Mouse (Mus musculus) intestine, postnatal 0 days (tissue): ENCODE measurements around the gene Tmem8b. TPM values are rescaled to one million over a fixed set of nuclear protein-coding genes. Genes with fewer than 3 reads are reported as not detected.

Experiments
- ATAC-seq: fragments of 200-750 bp; cut with Nextera tagmentation; 2 replicates; pipeline ENCODE4 v1.8.0; 2017; ENCODE audit warnings: mild to moderate bottlenecking, moderate TSS enrichment, moderate library complexity
- H3K27ac ChIP-seq: fragments of 300-500 bp; sonication (generic); 2 replicates; pipeline ENCODE4 v1.5.1; 2014; ENCODE audit warnings: mild to moderate bottlenecking, low read depth, low read length, moderate library complexity
- H3K27me3 ChIP-seq: fragments of 300-500 bp; sonication (generic); replicated peaks from 2 replicates; pipeline ENCODE4 v1.6.1; 2014; ENCODE audit warnings: low read length, mixed read lengths; ENCODE audit not compliant: control insufficient read depth, insufficient read depth
- H3K36me3 ChIP-seq: fragments of 300-500 bp; sonication (generic); 2 replicates; pipeline ENCODE4 v1.6.1; 2014; ENCODE audit warnings: mild to moderate bottlenecking, moderate library complexity; ENCODE audit not compliant: control insufficient read depth, insufficient read depth
- H3K4me1 ChIP-seq: fragments of 300-500 bp; sonication (generic); replicated peaks from 2 replicates; pipeline ENCODE4 v1.6.1; 2014; ENCODE audit warnings: antibody characterized with exemption, low read length, mixed read lengths; ENCODE audit not compliant: control insufficient read depth, insufficient read depth
- H3K4me2 ChIP-seq: fragments of 300-500 bp; sonication (generic); replicated peaks from 2 replicates; pipeline ENCODE4 v1.6.1; 2014; ENCODE audit warnings: low read depth, mild to moderate bottlenecking, moderate library complexity
- H3K4me3 ChIP-seq: fragments of 300-500 bp; sonication (generic); 2 replicates; pipeline ENCODE4 v1.5.1; 2014; ENCODE audit warnings: low read depth, low read length
- H3K9ac ChIP-seq: fragments of 300-500 bp; sonication (generic); 2 replicates; pipeline ENCODE4 v1.6.1; 2014; ENCODE audit warnings: mild to moderate bottlenecking, low read depth, low read length
- H3K9me3 ChIP-seq: fragments of 300-500 bp; sonication (generic); 2 replicates; pipeline ENCODE4 v1.6.1; 2016; ENCODE audit warnings: mixed run types; ENCODE audit not compliant: control insufficient read depth
- CTCF ChIP-seq: sonication (generic); IDR thresholded peaks from 2 replicates; pipeline ENCODE4 v1.5.1; 2016; ENCODE audit warnings: low read depth, mild to moderate bottlenecking, control low read depth, antibody characterized with exemption, moderate library complexity
- WGBS: fragments of 180-500 bp; shearing (Covaris S2); extraction: QIAGEN DNeasy Blood & Tissue Kit; methylation state at CpG from one replicate; pipeline ENCODE4 v1.1.7; 2014; 5-methylcytosine and 5-hydroxymethylcytosine counted together
- polyA plus RNA-seq: library from polyadenylated mRNA; unstranded; fragments of >200 nt; fragmentation: Nextera tagmentation; extraction: Ambion mirVana; gene quantifications from 2 replicates; pipeline ENCODE4 v1.2.1, GENCODE M21; 2015

Gene Tmem8b
- polyA plus RNA-seq, 1 experiment from 2014 or later = 1.6 TPM

DNA sequence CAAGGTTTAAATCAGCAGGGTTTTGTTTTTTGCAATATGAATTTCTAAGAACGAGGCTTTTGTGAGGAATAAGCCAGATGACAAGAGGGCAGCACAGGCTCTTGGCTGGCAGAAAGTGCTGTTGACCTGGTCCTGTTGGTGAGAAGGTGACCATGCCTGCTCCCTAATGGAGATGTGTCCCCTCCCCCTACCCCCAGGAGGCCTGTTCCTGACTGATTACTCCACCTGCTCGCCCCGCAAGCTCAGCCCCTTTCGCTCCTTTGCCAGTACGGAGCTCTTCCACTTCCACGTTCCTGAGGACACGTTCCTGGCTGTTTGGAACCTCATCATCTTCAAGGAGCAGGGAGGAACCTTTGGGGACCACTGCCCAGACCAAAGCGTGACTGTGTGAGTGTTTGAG, 4.9 kb downstream of the Tmem8b start:
- no peaks in the 10 kb centered on the region for H3K27me3 ChIP-seq
- no peak overlapping the region for H3K27ac ChIP-seq
- H3K4me2 ChIP-seq = no peak overlapping the region
- no peak overlapping the region for H3K9ac ChIP-seq
- no peak for ATAC-seq
- no peaks in the 10 kb centered on the region for H3K36me3 ChIP-seq
- H3K9me3 ChIP-seq = no peaks in the 10 kb centered on the region
- no peak overlapping the region for H3K4me3 ChIP-seq
- H3K4me1 ChIP-seq = peaks cover 1% of the 10 kb centered on the region; the same call in 1 of the 2 replicates
- 84% methylated on average over 8 of the region's 8 CpGs for WGBS
- TF ChIP-seq CTCF = no peak

GRCm38 (mm10) chr4:43674974-43675373, 6.2 kb downstream of the Tmem8b start:
- ATAC-seq = peak; percentile 29; the same call in 1 of the 2 replicates
- Histone ChIP-seq H3K9me3 (no peaks in the 10 kb centered on the region), H3K27me3 (no peaks in the 10 kb centered on the region), H3K27ac (no peak overlapping the region), H3K4me3 (no peak overlapping the region), H3K9ac (no peak overlapping the region), H3K36me3 (no peaks in the 10 kb centered on the region), H3K4me1 (no peaks in the 10 kb centered on the region), H3K4me2 (no peak overlapping the region)
- WGBS = 41% methylated on average over 5 of the region's 5 CpGs
- TF ChIP-seq CTCF = no peak

DNA sequence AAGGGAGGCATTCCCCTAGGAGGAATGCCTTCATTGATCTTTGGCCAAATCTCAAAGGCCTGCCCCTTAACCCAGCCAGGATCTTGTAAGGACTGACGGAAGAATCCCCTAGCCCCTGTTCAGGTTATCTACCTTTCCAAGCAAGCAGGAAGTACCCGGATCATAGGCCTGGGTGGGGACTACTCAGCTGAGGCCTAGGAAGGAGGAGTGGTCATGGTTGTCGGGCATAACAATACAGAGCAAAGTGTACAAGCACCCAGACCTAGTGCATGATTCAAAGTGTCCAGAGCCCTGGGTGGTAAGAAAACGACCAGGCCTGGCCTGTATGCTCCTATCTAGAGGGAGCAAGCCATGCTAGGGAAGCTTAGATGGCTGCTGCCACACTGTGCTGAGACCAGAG, 6.8 kb downstream of the Tmem8b start:
- Histone ChIP-seq H3K27me3 (no peaks in the 10 kb centered on the region), H3K4me3 (no peak overlapping the region), H3K9me3 (no peaks in the 10 kb centered on the region), H3K36me3 (no peaks in the 10 kb centered on the region), H3K9ac (no peak overlapping the region), H3K4me2 (no peak overlapping the region), H3K27ac (no peak overlapping the region), H3K4me1 (no peaks in the 10 kb centered on the region)
- no peak for ATAC-seq
- WGBS = 35% methylated on average over 4 of the region's 4 CpGs
- no peak for TF ChIP-seq CTCF

DNA sequence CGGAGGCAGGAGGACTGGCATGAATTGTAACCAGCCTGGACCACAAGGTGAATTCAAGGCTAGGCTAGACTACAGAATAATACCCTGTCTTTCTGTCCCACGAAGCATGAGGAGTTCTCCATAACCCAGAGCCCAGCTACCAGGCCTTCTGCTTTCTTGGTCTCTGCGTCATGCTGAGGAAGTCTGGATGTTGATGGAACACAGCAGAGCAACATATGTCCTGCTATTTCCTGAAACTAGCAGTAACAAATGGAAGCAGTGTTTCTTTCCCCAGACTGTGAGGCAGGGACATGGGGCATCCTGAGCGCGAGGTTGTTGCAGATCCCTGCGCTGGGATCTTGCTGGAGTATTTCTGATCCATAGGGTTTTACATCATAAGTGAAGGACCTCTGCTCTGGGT, 9.8 kb downstream of the Tmem8b start:
- WGBS = 91% methylated on average over 6 of the region's 6 CpGs
- no peaks in the 10 kb centered on the region for H3K4me1 ChIP-seq
- H3K36me3 ChIP-seq = no peaks in the 10 kb centered on the region
- TF ChIP-seq CTCF = no peak
- no peak overlapping the region for H3K9ac ChIP-seq
- H3K4me2 ChIP-seq = no peak overlapping the region
- H3K9me3 ChIP-seq = no peaks in the 10 kb centered on the region
- no peak overlapping the region for H3K4me3 ChIP-seq
- no peaks in the 10 kb centered on the region for H3K27me3 ChIP-seq
- ATAC-seq = no peak
- no peak overlapping the region for H3K27ac ChIP-seq

GRCm38 (mm10) chr4:43679416-43680043, 10.8 kb downstream of the Tmem8b start:
- Histone ChIP-seq H3K27ac (no peak overlapping the region), H3K4me2 (no peak overlapping the region), H3K36me3 (no peaks in the 10 kb centered on the region), H3K4me3 (no peak overlapping the region), H3K27me3 (no peaks in the 10 kb centered on the region), H3K9ac (no peak overlapping the region), H3K4me1 (no peaks in the 10 kb centered on the region), H3K9me3 (no peaks in the 10 kb centered on the region)
- no peak for TF ChIP-seq CTCF
- ATAC-seq = no peak
- 88% methylated on average over 7 of the region's 7 CpGs for WGBS

DNA sequence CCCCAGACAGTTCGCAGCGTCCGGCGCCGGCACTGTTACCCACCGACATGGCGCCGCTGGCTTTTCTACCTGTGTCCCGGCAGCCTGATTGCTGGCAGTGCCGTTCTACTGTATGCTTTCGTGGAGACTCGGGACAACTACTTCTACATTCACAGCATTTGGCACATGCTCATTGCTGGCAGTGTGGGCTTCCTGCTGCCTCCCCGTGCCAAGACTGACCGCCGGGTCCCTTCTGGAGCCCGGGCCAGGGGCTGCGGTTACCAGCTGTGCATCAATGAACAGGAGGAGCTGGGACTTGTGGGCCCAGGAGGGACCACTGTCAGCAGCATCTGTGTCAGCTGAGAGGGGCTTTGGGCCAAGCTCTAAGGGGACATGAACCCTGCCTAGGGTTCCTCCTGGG, 21.2 kb downstream of the Tmem8b start:
- no peak for ATAC-seq
- no peaks in the 10 kb centered on the region for H3K27me3 ChIP-seq
- WGBS = 91% methylated on average over 17 of the region's 17 CpGs
- H3K4me2 ChIP-seq = no peak overlapping the region
- no peak overlapping the region for H3K4me3 ChIP-seq
- no peaks in the 10 kb centered on the region for H3K4me1 ChIP-seq
- no peaks in the 10 kb centered on the region; the same call in 1 of the 2 replicates for H3K36me3 ChIP-seq
- TF ChIP-seq CTCF = no peak
- no peak overlapping the region for H3K27ac ChIP-seq
- H3K9me3 ChIP-seq = no peaks in the 10 kb centered on the region
- no peak overlapping the region for H3K9ac ChIP-seq

GRCm38 (mm10) chr4:43691026-43691425, 22.3 kb downstream of the Tmem8b start:
- no peak for ATAC-seq
- Histone ChIP-seq H3K27ac (no peak overlapping the region), H3K9me3 (no peaks in the 10 kb centered on the region), H3K4me2 (no peak overlapping the region), H3K4me3 (no peak overlapping the region), H3K27me3 (no peaks in the 10 kb centered on the region), H3K4me1 (no peaks in the 10 kb centered on the region), H3K36me3 (no peaks in the 10 kb centered on the region), H3K9ac (no peak overlapping the region)
- WGBS = 75% methylated on average over 5 of the region's 5 CpGs
- no peak for TF ChIP-seq CTCF
